Mouse (Mus musculus): Measurements from ENCODE around the gene Txnip. TPM values are rescaled to one million over a fixed set of nuclear protein-coding genes. Genes with fewer than 3 reads are reported as not detected.
A peak's percentile ranks its signal among the peaks of the same experiment; 100 is the strongest.
"Not testable (repeated sequence)": the region's sequence is repeated elsewhere in the genome, so short reads cannot be mapped to it uniquely, and the experiment has no call there.

The Txnip gene
- polyA plus RNA-seq, 1 experiment from 2014 or later: 254 TPM

GRCm38 (mm10) chr3:96601941-96602703 lies 44.4 kb downstream of the Txnip start:
- no peak for ATAC-seq (replicated peaks; ENCODE audit: low FRiP score, low read depth)
- Histone ChIP-seq H3K4me1 (replicated peaks; ENCODE audit: insufficient read depth, low read length) (peaks cover 13% of the 10 kb centered on the region), H3K9me3 (replicated peaks; ENCODE audit: low read length) (no peaks in the 10 kb centered on the region), H3K4me2 (ENCODE audit: low read length) (peak overlapping the region; percentile 84), H3K36me3 (ENCODE audit: insufficient read depth, low read length) (no peaks in the 10 kb centered on the region), H3K4me3 (replicated peaks; ENCODE audit: low read depth, low read length) (peak overlapping the region; percentile 72), H3K9ac (ENCODE audit: low read depth, low read length) (peak overlapping the region; percentile 81), H3K27ac (peak overlapping the region; percentile 95), H3K27me3 (ENCODE audit: insufficient read depth, low read length) (no peaks in the 10 kb centered on the region)
- peak; percentile 63 for DNase-seq (ENCODE audit: low spot score)
- whole genome bisulfite sequencing: 20% methylated on average over 10 of the region's 10 CpGs
- no peak for TF ChIP-seq CTCF (IDR thresholded peaks at IDR 0.05; ENCODE audit: low read depth)

- no peaks in the 10 kb centered on the region for H3K36me3 ChIP-seq (ENCODE audit: insufficient read depth, low read length)
- ATAC-seq (replicated peaks; ENCODE audit: low FRiP score, low read depth) (no peak), DNase-seq (ENCODE audit: low spot score) (no peak)
- H3K4me1 ChIP-seq (replicated peaks; ENCODE audit: insufficient read depth, low read length): peaks cover 9% of the 10 kb centered on the region
- H3K4me3 ChIP-seq (replicated peaks; ENCODE audit: low read depth, low read length): peak overlapping the region; percentile 72
- H3K9ac ChIP-seq (ENCODE audit: low read depth, low read length): peak overlapping the region; percentile 81; the same call in 1 of the 2 replicates
- H3K9me3 ChIP-seq (replicated peaks; ENCODE audit: low read length): no peaks in the 10 kb centered on the region
- peak overlapping the region; percentile 95 for H3K27ac ChIP-seq
- no peaks in the 10 kb centered on the region for H3K27me3 ChIP-seq (ENCODE audit: insufficient read depth, low read length)
- 9% methylated on average over 5 of the region's 5 CpGs for WGBS
- TF ChIP-seq CTCF (IDR thresholded peaks at IDR 0.05; ENCODE audit: low read depth): no peak
- H3K4me2 ChIP-seq (ENCODE audit: low read length): peak overlapping the region; percentile 84
These were observed 44.9 kb downstream of the Txnip start for GRCm38 (mm10) chr3:96602704-96603084.

GRCm38 (mm10) chr3:96603311-96603710 lies 45.6 kb downstream of the Txnip start:
- 57% methylated on average over 5 of the region's 5 CpGs for WGBS
- no peaks in the 10 kb centered on the region for H3K9me3 ChIP-seq (replicated peaks; ENCODE audit: low read length)
- H3K27ac ChIP-seq: 0 out of 2 replicates have a peak overlapping the region, but pooled peaks have one; percentile 95
- H3K4me1 ChIP-seq (replicated peaks; ENCODE audit: insufficient read depth, low read length): peaks cover 6% of the 10 kb centered on the region; the same call in 1 of the 2 replicates
- TF ChIP-seq CTCF (IDR thresholded peaks at IDR 0.05; ENCODE audit: low read depth): no peak
- H3K4me3 ChIP-seq (replicated peaks; ENCODE audit: low read depth, low read length): peak overlapping the region; percentile 72; the same call in 1 of the 2 replicates
- H3K27me3 ChIP-seq (ENCODE audit: insufficient read depth, low read length): no peaks in the 10 kb centered on the region
- ATAC-seq (replicated peaks; ENCODE audit: low FRiP score, low read depth) (no peak), DNase-seq (ENCODE audit: low spot score) (no peak)
- H3K9ac ChIP-seq (ENCODE audit: low read depth, low read length): peak overlapping the region; percentile 81; the same call in 1 of the 2 replicates
- H3K36me3 ChIP-seq (ENCODE audit: insufficient read depth, low read length): no peaks in the 10 kb centered on the region
- peak overlapping the region; percentile 84 for H3K4me2 ChIP-seq (ENCODE audit: low read length)

- WGBS: 94% methylated on average over 4 of the region's 4 CpGs
These were observed 48.2 kb downstream of the Txnip start for GRCm38 (mm10) chr3:96606007-96606406.

GRCm38 (mm10) chr3:96606618-96607017 lies 48.9 kb downstream of the Txnip start:
- H3K27ac ChIP-seq: no peak overlapping the region
- 90% methylated on average over 4 of the region's 4 CpGs for WGBS
- no peak for TF ChIP-seq CTCF (IDR thresholded peaks at IDR 0.05; ENCODE audit: low read depth)
- H3K4me2 ChIP-seq (ENCODE audit: low read length): no peak overlapping the region
- H3K36me3 ChIP-seq (ENCODE audit: insufficient read depth, low read length): no peaks in the 10 kb centered on the region
- no peaks in the 10 kb centered on the region for H3K27me3 ChIP-seq (ENCODE audit: insufficient read depth, low read length)
- ATAC-seq (replicated peaks; ENCODE audit: low FRiP score, low read depth): no peak
- H3K4me3 ChIP-seq (replicated peaks; ENCODE audit: low read depth, low read length): no peak overlapping the region
- no peaks in the 10 kb centered on the region for H3K9me3 ChIP-seq (replicated peaks; ENCODE audit: low read length)
- 0 out of 2 replicates have a peak, but pooled peaks cover 6% of the 10 kb centered on the region for H3K4me1 ChIP-seq (replicated peaks; ENCODE audit: insufficient read depth, low read length)
- no peak for DNase-seq (ENCODE audit: low spot score)
- no peak overlapping the region for H3K9ac ChIP-seq (ENCODE audit: low read depth, low read length)

More at GRCm38 (mm10) chr3:96606007-96606406, 48.2 kb downstream of the Txnip start:
- not testable (repeated sequence) for H3K4me1 ChIP-seq (replicated peaks; ENCODE audit: insufficient read depth, low read length); H3K9me3 ChIP-seq (replicated peaks; ENCODE audit: low read length); H3K36me3 ChIP-seq (ENCODE audit: insufficient read depth, low read length); DNase-seq (ENCODE audit: low spot score); H3K4me2 ChIP-seq (ENCODE audit: low read length); H3K27me3 ChIP-seq (ENCODE audit: insufficient read depth, low read length); H3K27ac ChIP-seq; H3K9ac ChIP-seq (ENCODE audit: low read depth, low read length); H3K4me3 ChIP-seq (replicated peaks; ENCODE audit: low read depth, low read length); ATAC-seq (replicated peaks; ENCODE audit: low FRiP score, low read depth)

Other genes with a start within 250 kb of the Txnip start
- 0.40 and 0.51 TPM in 2 replicates for gene BC107364, start 105.7 kb upstream of the Txnip start, polyA plus RNA-seq (2015; fragmentation: Nextera tagmentation; extraction: Ambion mirVana)
- 0.07 and 0.10 TPM in 2 replicates for gene Hfe2, start 32.8 kb upstream of the Txnip start, polyA plus RNA-seq (2015; fragmentation: Nextera tagmentation; extraction: Ambion mirVana)
- gene Gm16253, start 19.0 kb downstream of the Txnip start, polyA plus RNA-seq (2015; fragmentation: Nextera tagmentation; extraction: Ambion mirVana): not detected in 2 replicates
- 26.0 and 28.2 TPM in 2 replicates for gene Polr3gl, start 36.2 kb downstream of the Txnip start, polyA plus RNA-seq (2015; fragmentation: Nextera tagmentation; extraction: Ambion mirVana)
- 1.2 and 1.3 TPM in 2 replicates for gene Ankrd34a, start 38.7 kb downstream of the Txnip start, polyA plus RNA-seq (2015; fragmentation: Nextera tagmentation; extraction: Ambion mirVana)
- gene Lix1l, start 43.2 kb downstream of the Txnip start, polyA plus RNA-seq (2015; fragmentation: Nextera tagmentation; extraction: Ambion mirVana): 4.9 and 5.2 TPM in 2 replicates
- 100 and 111 TPM in 2 replicates for gene Rbm8a, start 72.0 kb downstream of the Txnip start, polyA plus RNA-seq (2015; fragmentation: Nextera tagmentation; extraction: Ambion mirVana)
- gene Pex11b, start 77.4 kb downstream of the Txnip start, polyA plus RNA-seq (2015; fragmentation: Nextera tagmentation; extraction: Ambion mirVana): 69.4 and 70.1 TPM in 2 replicates
- 0.06 TPM in 1 of 2 replicates, not detected in the other for gene Gm42957, start 77.5 kb downstream of the Txnip start, polyA plus RNA-seq (2015; fragmentation: Nextera tagmentation; extraction: Ambion mirVana)
- gene Itga10, start 87.6 kb downstream of the Txnip start, polyA plus RNA-seq (2015; fragmentation: Nextera tagmentation; extraction: Ambion mirVana): 0.42 and 0.59 TPM in 2 replicates
- 1.0 and 1.3 TPM in 2 replicates for gene Ankrd35, start 112.2 kb downstream of the Txnip start, polyA plus RNA-seq (2015; fragmentation: Nextera tagmentation; extraction: Ambion mirVana)
- 38.7 and 39.1 TPM in 2 replicates for gene Pias3, start 138.4 kb downstream of the Txnip start, polyA plus RNA-seq (2015; fragmentation: Nextera tagmentation; extraction: Ambion mirVana)
- gene Nudt17, start 150.6 kb downstream of the Txnip start, polyA plus RNA-seq (2015; fragmentation: Nextera tagmentation; extraction: Ambion mirVana): 8.2 and 9.5 TPM in 2 replicates
- gene Polr3c, start 169.7 kb downstream of the Txnip start, polyA plus RNA-seq (2015; fragmentation: Nextera tagmentation; extraction: Ambion mirVana): 25.3 and 29.8 TPM in 2 replicates
- 59.0 and 59.2 TPM in 2 replicates for gene Rnf115, start 169.7 kb downstream of the Txnip start, polyA plus RNA-seq (2015; fragmentation: Nextera tagmentation; extraction: Ambion mirVana)

Data from kidney, postnatal 0 days (tissue).